In the genomic region with DNA sequence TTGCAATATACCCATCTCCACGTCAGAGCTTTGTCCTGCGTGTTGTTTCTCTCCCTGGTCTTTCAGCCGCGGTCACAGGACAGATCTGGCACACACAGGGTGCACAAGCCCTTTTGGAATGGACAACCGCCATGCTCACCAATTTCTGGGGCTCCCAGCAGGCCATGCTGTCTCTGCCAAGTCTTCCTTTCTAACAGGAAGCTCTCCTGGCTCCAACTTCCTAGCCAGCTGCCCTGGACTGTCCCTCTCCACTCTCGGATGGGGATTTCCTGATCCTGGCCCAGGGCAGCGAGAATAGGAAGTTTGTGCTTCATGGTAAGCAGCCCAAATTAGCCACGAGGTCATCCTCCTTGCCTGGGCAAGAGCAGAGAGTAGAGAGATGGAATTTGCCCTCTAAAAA, we compare ENCODE assay signal across 14 mouse cellular contexts. TPM values are rescaled to one million over a fixed set of nuclear protein-coding genes. Genes with fewer than 3 reads are reported as not detected.
DNase-seq lines count a peak whose midpoint lies in the region; ATAC-seq lines count a peak whose summit lies in the region.
"Had no signal": no experiment of that assay in that cellular context is flagged by ENCODE, and none has a peak within 500 bp of the region (broad histone marks: within the 10 kb centered on the region; RNA-seq: fewer than 3 reads in every experiment).

No protein-coding gene starts in this region.

- no peaks in the 10 kb centered on the region for H3K4me1 ChIP-seq in kidney, embryonic 14.5 days (ENCODE audit: control insufficient read depth, insufficient read depth, low read length)

- H3K36me3 ChIP-seq in kidney, embryonic 14.5 days (ENCODE audit: control insufficient read depth, insufficient read depth, low read length), result no peaks in the 10 kb centered on the region
- H3K36me3 ChIP-seq: hindbrain, embryonic 15.5 days had no signal

- no peak for ATAC-seq in kidney, embryonic 14.5 days (ENCODE audit: low FRiP score, low TSS enrichment)
- ATAC-seq in monocyte, adult 5-6 weeks (replicated peaks; ENCODE audit: insufficient number of reproducible peaks, low FRiP score, low TSS enrichment, poor library complexity, severe bottlenecking), result no peak
- ATAC-seq: activated CD4-positive, CD25-positive, alpha-beta regulatory T cell, adult 4 months; forebrain, embryonic 16.5 days had no signal

- H3K4me2 ChIP-seq in kidney, embryonic 14.5 days (replicated peaks; ENCODE audit: low read depth, low read length), result no peak overlapping the region
- H3K4me2 ChIP-seq: hindbrain, embryonic 15.5 days had no signal

- no peak overlapping the region for H3K27ac ChIP-seq in kidney, embryonic 14.5 days (ENCODE audit: low read depth, low read length)
- H3K27ac ChIP-seq: hindbrain, embryonic 15.5 days had no signal

- peak; percentile 61 for DNase-seq in kidney, adult 11 months
- DNase-seq in brain, adult 2 months (ENCODE audit: low read depth, low spot score), result peak; percentile 93
- peak; percentile 87 to 91 for DNase-seq in cerebellum, postnatal 14 days
- peak; percentile 60 to 82 for DNase-seq in kidney, postnatal 25 days
- DNase-seq in thymus, postnatal 36 days, result no peak
- DNase-seq in layer of hippocampus, adult 9-11 months, result no peak
- DNase-seq: thymus, postnatal 25 days had no signal

- no peak overlapping the region for H3K9ac ChIP-seq in kidney, embryonic 14.5 days (ENCODE audit: low read depth, low read length)
- H3K9ac ChIP-seq: hindbrain, embryonic 15.5 days had no signal

- H3K4me3 ChIP-seq in kidney, embryonic 14.5 days (ENCODE audit: low read length), result no peak overlapping the region
- H3K4me3 ChIP-seq: hindbrain, embryonic 15.5 days had no signal

- no peaks in the 10 kb centered on the region for H3K9me3 ChIP-seq in kidney, embryonic 14.5 days (ENCODE audit: control insufficient read depth, low read length)
- H3K9me3 ChIP-seq: hindbrain, embryonic 15.5 days had no signal

- 66% methylated on average over 8 of the region's 8 CpGs for WGBS in kidney, embryonic 14.5 days

- H3K27me3 ChIP-seq in kidney, embryonic 14.5 days (ENCODE audit: control insufficient read depth, insufficient read depth, low read length), result peaks cover 16% of the 10 kb centered on the region

RNA-seq across cellular contexts. Expression of gene Gm13889, which starts 4.7 kb away (rescaled TPM):
- 12.0 and 12.4 TPM in 2 replicates for polyA plus RNA-seq in kidney, embryonic 14.5 days (2014; fragmentation: Nextera tagmentation; extraction: Ambion mirVana)
- not detected in 3 replicates for total RNA-seq in monocyte, adult 5-6 weeks (2017)
- polyA plus RNA-seq: activated CD4-positive, CD25-positive, alpha-beta regulatory T cell, adult 4 months had no signal

RNA-seq across cellular contexts. Expression of gene Gm27027, which starts 34.4 kb away (rescaled TPM):
- polyA plus RNA-seq in kidney, embryonic 14.5 days (2014; fragmentation: Nextera tagmentation; extraction: Ambion mirVana), result not detected in 2 replicates
- not detected in 3 replicates for total RNA-seq in monocyte, adult 5-6 weeks (2017)
- total RNA-seq: left cerebral cortex, postnatal 10 days had no signal
- polyA plus RNA-seq: activated CD4-positive, CD25-positive, alpha-beta regulatory T cell, adult 4 months; forebrain, embryonic 16.5 days; hindbrain, embryonic 15.5 days; neural tube, embryonic 11.5 days had no signal

RNA-seq across cellular contexts. Expression of gene Alkbh3, which starts 48.9 kb away (rescaled TPM):
- polyA plus RNA-seq in kidney, embryonic 14.5 days (2014; fragmentation: Nextera tagmentation; extraction: Ambion mirVana), result 48.3 and 64.5 TPM in 2 replicates
- 31.3 to 51.4 TPM (median 31.8 TPM) in 3 replicates for total RNA-seq in monocyte, adult 5-6 weeks (2017)

Comparison
In these comparisons a context has a peak if more than half of its experiments do, and no peak if none do; other contexts are left out.
1. DNase-seq: peak in kidney, adult 11 months (single experiment), brain, adult 2 months (single experiment), cerebellum, postnatal 14 days (2 of 2) and kidney, postnatal 25 days (2 of 2); none in thymus, postnatal 36 days (0 of 2) and layer of hippocampus, adult 9-11 months (single experiment).